Mouse (Mus musculus): ENCODE data around the gene Zfp687.
A peak's percentile ranks its signal among the peaks of the same experiment; 100 is the strongest.

The Zfp687 gene

GRCm38 (mm10) chr3:95015891-95016531 lies 763 bp upstream of the Zfp687 start:
- DNase-seq = peak; percentile 99

- peak; percentile 86 for DNase-seq
Measured at GRCm38 (mm10) chr3:95014428-95015151, 658 bp downstream of the Zfp687 start.

GRCm38 (mm10) chr3:95013699-95014427 lies 1.4 kb downstream of the Zfp687 start:
- peak; percentile 88 for DNase-seq

- peak; percentile 53 for DNase-seq
Measured at GRCm38 (mm10) chr3:95012982-95013381, 2.3 kb downstream of the Zfp687 start.

GRCm38 (mm10) chr3:95010396-95010795 lies 4.9 kb downstream of the Zfp687 start:
- DNase-seq = no peak

GRCm38 (mm10) chr3:95007706-95008105 lies 7.5 kb downstream of the Zfp687 start:
- DNase-seq = no peak

GRCm38 (mm10) chr3:95005651-95006050 lies 9.6 kb downstream of the Zfp687 start:
- peak; percentile 34 for DNase-seq

- no peak for DNase-seq
Measured at GRCm38 (mm10) chr3:95003273-95003672, 12.0 kb downstream of the Zfp687 start.

GRCm38 (mm10) chr3:95002569-95002968 lies 12.7 kb downstream of the Zfp687 start:
- no peak for DNase-seq

GRCm38 (mm10) chr3:94996946-94997345 lies 18.3 kb downstream of the Zfp687 start:
- peak; percentile 76 for DNase-seq

GRCm38 (mm10) chr3:94989159-94989761 lies 26.0 kb downstream of the Zfp687 start:
- DNase-seq = no peak

- no peak for DNase-seq
Measured at GRCm38 (mm10) chr3:94987578-94987977, 27.7 kb downstream of the Zfp687 start.

- no peak for DNase-seq
Measured at GRCm38 (mm10) chr3:94985513-94985912, 29.7 kb downstream of the Zfp687 start.

- DNase-seq = no peak
Measured at GRCm38 (mm10) chr3:94984312-94984711, 30.9 kb downstream of the Zfp687 start.

GRCm38 (mm10) chr3:94974528-94975422 lies 40.5 kb downstream of the Zfp687 start, which contains the start of gene Pi4kb:
Gene Pi4kb (plus strand): TSS chr3:94974731.
- peak; percentile 88 for DNase-seq

GRCm38 (mm10) chr3:94974026-94974527 lies 41.2 kb downstream of the Zfp687 start:
- DNase-seq = no peak

- DNase-seq = no peak
Measured at GRCm38 (mm10) chr3:94973620-94974019, 41.6 kb downstream of the Zfp687 start.

GRCm38 (mm10) chr3:94972552-94972951 lies 42.7 kb downstream of the Zfp687 start:
- DNase-seq = peak; percentile 23

- DNase-seq = no peak
Measured at GRCm38 (mm10) chr3:94965878-94966277, 49.4 kb downstream of the Zfp687 start.

GRCm38 (mm10) chr3:94964989-94965388 lies 50.3 kb downstream of the Zfp687 start:
- no peak for DNase-seq

GRCm38 (mm10) chr3:94960322-94960721 lies 54.9 kb downstream of the Zfp687 start:
- no peak for DNase-seq

GRCm38 (mm10) chr3:94959871-94960270 lies 55.4 kb downstream of the Zfp687 start:
- no peak for DNase-seq
